Mouse (Mus musculus) cortical plate, adult 2 months (tissue): ENCODE results near the gene Colca2.

Experiments
- CTCF ChIP-seq: fragments of 200-500 bp; IDR thresholded peaks from 2 replicates; pipeline ENCODE4 v1.5.1; 2011; ENCODE audit warnings: mild to moderate bottlenecking, control low read depth, low read length; ENCODE audit not compliant: insufficient read depth; ENCODE audit errors: extremely low read depth
- POLR2A ChIP-seq: fragments of 200-500 bp; IDR thresholded peaks from 2 replicates; pipeline ENCODE4 v1.6.1; 2011; ENCODE audit warnings: mild to moderate bottlenecking, low read length, control low read depth; ENCODE audit not compliant: insufficient read depth; ENCODE audit errors: extremely low read depth

DNA sequence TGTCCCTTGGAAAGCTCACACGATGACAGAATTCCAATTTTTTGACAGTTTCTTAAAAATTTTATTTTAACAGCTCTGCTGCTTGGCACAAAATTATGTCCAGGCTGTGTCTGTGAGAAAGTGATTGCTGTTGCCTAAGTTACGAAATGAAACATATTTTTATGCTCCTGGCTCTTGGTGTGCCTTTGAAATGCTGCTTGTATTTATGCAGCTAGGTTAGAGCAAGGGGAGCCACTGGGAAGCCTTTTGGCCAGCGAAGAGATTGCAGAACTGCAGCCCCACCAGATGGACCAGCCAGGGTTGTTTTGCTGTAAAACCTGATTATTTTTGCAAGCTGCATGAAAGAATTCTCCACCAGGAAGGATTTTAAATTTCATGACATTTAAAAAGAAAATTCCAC lies 26.8 kb upstream of the Colca2 start:
- no peak for TF ChIP-seq POLR2A
- no peak for TF ChIP-seq CTCF
